In the genomic region with DNA sequence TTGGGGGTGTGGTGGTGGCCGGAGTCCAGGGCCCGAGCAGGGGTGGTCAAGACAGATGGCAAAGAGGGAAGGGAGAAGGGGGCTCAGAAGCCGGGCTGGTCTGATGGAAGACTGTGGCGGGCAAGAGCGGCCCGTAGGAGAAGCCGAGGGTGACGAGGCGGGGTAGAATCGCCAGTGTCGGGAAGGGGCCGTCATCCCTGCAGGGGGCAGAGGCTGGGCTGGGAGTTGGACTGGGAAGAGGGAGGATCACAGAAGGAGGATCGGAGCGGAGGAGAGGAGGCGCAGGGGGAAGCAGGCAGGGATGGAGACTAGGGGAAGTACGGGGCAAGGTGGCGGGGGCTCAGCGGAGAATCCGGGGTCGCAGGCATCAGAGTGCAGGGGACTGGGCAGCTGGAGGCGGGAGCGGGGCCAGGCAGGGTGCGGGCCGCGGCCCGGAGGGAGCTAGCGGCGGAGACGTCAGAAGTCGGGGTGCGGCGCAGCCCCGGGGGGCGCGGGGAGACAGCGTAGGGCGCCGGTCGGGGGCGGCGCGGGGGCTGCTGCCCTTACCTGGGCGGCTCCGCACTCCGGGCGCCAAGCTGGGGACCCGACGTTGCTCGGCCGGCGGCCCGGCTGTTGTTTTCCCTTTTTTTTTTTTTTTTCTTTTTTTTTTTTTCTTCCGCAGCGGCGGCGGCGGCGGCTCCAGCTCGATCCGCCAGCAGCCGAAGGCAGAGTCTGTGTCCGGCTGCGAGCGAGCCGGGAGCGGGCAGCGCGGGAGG, we compare ENCODE assay signal across 8 mouse cellular contexts. TPM values are rescaled to one million over a fixed set of nuclear protein-coding genes. Genes with fewer than 3 reads are reported as not detected.
DNase-seq lines count a peak whose midpoint lies in the region; ATAC-seq and TF ChIP-seq lines count a peak whose summit lies in the region.

A gene (minus strand): TSS at position 713 of the 755 bp plus-strand sequence.

- intact Hi-C loops in left cerebral cortex, postnatal 36 days (cut with DNase I): loop anchor here (1.0 to 5.0 kb wide), 7 partner anchors 47 to 617 kb away; no protein-coding TSS in a partner anchor

- peak; percentile 34 for DNase-seq in gastrocnemius, postnatal 10 days
- DNase-seq in gastrocnemius, adult 18-20 months (ENCODE audit: low spot score): no peak
- DNase-seq in ES-E14 (ENCODE audit: low read depth, low spot score): peak; percentile 26
- DNase-seq in embryo, embryonic 11 days: peak; percentile 51
- DNase-seq in heart, postnatal 0 days (ENCODE audit: low spot score): peak; percentile 30
- peak; percentile 22 to 44 for DNase-seq in left cerebral cortex, postnatal 36 days (ENCODE audit: low spot score in 2 of 2)
- peak; percentile 62 for DNase-seq in midbrain, embryonic 14.5 days
- DNase-seq in c-Kit-positive CD71-positive TER-119-positive erythroid progenitor cells, embryonic 14.5 days (ENCODE audit: low spot score): no peak

- peak within 1 kb of the TSS; percentile 78 to 87 for H3K4me3 ChIP-seq in ES-E14 (ENCODE audit: insufficient read depth in 1 of 2, low read depth in 1 of 2, low read length in 2 of 2, poor library complexity in 1 of 2, severe bottlenecking in 1 of 2)
- H3K4me3 ChIP-seq in heart, postnatal 0 days (ENCODE audit: low read depth, low read length): peak within 1 kb of the TSS; percentile 68
- H3K4me3 ChIP-seq in midbrain, embryonic 14.5 days (replicated peaks; ENCODE audit: low read depth, low read length): peak within 1 kb of the TSS; percentile 82

- no peak within 1 kb of the TSS for H3K27ac ChIP-seq in ES-E14 (ENCODE audit: insufficient read depth, low read depth, low read length, poor library complexity, severe bottlenecking)
- no peak within 1 kb of the TSS for H3K27ac ChIP-seq in heart, postnatal 0 days (ENCODE audit: low read depth)
- peak within 1 kb of the TSS; percentile 75 for H3K27ac ChIP-seq in midbrain, embryonic 14.5 days (replicated peaks; ENCODE audit: low read depth, low read length)

- TF ChIP-seq CTCF in heart, postnatal 0 days (IDR thresholded peaks at IDR 0.05; ENCODE audit: low read depth): no peak

- peak within 1 kb of the TSS; percentile 100 for H3K4me2 ChIP-seq in heart, postnatal 0 days (ENCODE audit: low read depth, low read length)
- H3K4me2 ChIP-seq in midbrain, embryonic 14.5 days (ENCODE audit: low read length): peak within 1 kb of the TSS; percentile 92

- in situ Hi-C loops in ES-E14 (cut with MboI; ENCODE audit: low sequenced_read_pairs in 2 of 2, unreplicated experiment in 2 of 2): loop anchor here (5.0 to 25.0 kb wide), 4 partner anchors 157 to 607 kb away; no protein-coding TSS in a partner anchor

- 1% methylated on average over 51 of the region's 68 CpGs for WGBS in heart, postnatal 0 days
- 1% methylated on average over 64 of the region's 68 CpGs for WGBS in midbrain, embryonic 14.5 days

- peaks cover 0 to 17% of the 10 kb centered on the region in 2 experiments; a peak in 3 of 4 replicates for H3K4me1 ChIP-seq in ES-E14 (ENCODE audit: control insufficient read depth in 2 of 2, insufficient read depth in 2 of 2, low read length in 2 of 2, poor library complexity in 1 of 2)
- H3K4me1 ChIP-seq in heart, postnatal 0 days (ENCODE audit: control insufficient read depth, insufficient read depth): peaks cover 5% of the 10 kb centered on the region; the same call in 1 of the 2 replicates
- H3K4me1 ChIP-seq in midbrain, embryonic 14.5 days (ENCODE audit: control insufficient read depth, insufficient read depth, low read length): peaks cover 14% of the 10 kb centered on the region

- peak; percentile 76 for ATAC-seq in heart, postnatal 0 days (ENCODE audit: insufficient read depth, low read depth)
- peak; percentile 90 for ATAC-seq in midbrain, embryonic 14.5 days (ENCODE audit: low FRiP score, low TSS enrichment)

- peak within 1 kb of the TSS; percentile 79 for H3K9ac ChIP-seq in ES-E14 (ENCODE audit: insufficient read depth, low read depth, low read length, poor library complexity, severe bottlenecking)
- no peak within 1 kb of the TSS; the same call in 1 of the 2 replicates for H3K9ac ChIP-seq in heart, postnatal 0 days (replicated peaks; ENCODE audit: low read depth, low read length)
- peak within 1 kb of the TSS; percentile 91 for H3K9ac ChIP-seq in midbrain, embryonic 14.5 days (replicated peaks; ENCODE audit: low read length)

- peaks cover 69% of the 10 kb centered on the region for H3K27me3 ChIP-seq in heart, postnatal 0 days (ENCODE audit: control insufficient read depth, insufficient read depth, low read length)
- no peaks in the 10 kb centered on the region for H3K27me3 ChIP-seq in midbrain, embryonic 14.5 days (ENCODE audit: control insufficient read depth, insufficient read depth, low read length)

- no peaks in the 10 kb centered on the region for H3K36me3 ChIP-seq in ES-E14 (ENCODE audit: control insufficient read depth, insufficient read depth, low read length, poor library complexity, severe bottlenecking)
- no peaks in the 10 kb centered on the region for H3K36me3 ChIP-seq in heart, postnatal 0 days (replicated peaks; ENCODE audit: control insufficient read depth, insufficient read depth, low read length)
- no peaks in the 10 kb centered on the region for H3K36me3 ChIP-seq in midbrain, embryonic 14.5 days (ENCODE audit: control insufficient read depth, insufficient read depth, low read length)

- no peaks in the 10 kb centered on the region for H3K9me3 ChIP-seq in ES-E14 (ENCODE audit: control insufficient read depth, insufficient read depth, low read depth, low read length)
- H3K9me3 ChIP-seq in heart, postnatal 0 days (replicated peaks; ENCODE audit: control insufficient read depth, low read length): no peaks in the 10 kb centered on the region
- H3K9me3 ChIP-seq in midbrain, embryonic 14.5 days (ENCODE audit: control insufficient read depth, low read length): no peaks in the 10 kb centered on the region

- no peak for TF ChIP-seq EP300 in heart, postnatal 0 days (IDR thresholded peaks at IDR 0.05; ENCODE audit: low read depth)

TF ChIP-seq in ES-E14, 5 proteins besides CTCF, POLR2A, EP300 and RAD21:
- TF ChIP-seq MAFK (IDR thresholded peaks at IDR 0.05; ENCODE audit: insufficient read depth, low read depth, low read length) (no peak), ZNF384 (IDR thresholded peaks at IDR 0.05; ENCODE audit: low read depth, low read length) (peak; percentile 92), CHD2 (IDR thresholded peaks at IDR 0.05; ENCODE audit: low read depth, low read length) (no peak), ZC3H11A (IDR thresholded peaks at IDR 0.05; ENCODE audit: borderline replicate concordance, low read depth, low read length) (no peak), HCFC1 (IDR thresholded peaks at IDR 0.05; ENCODE audit: borderline replicate concordance, insufficient read depth, low read length) (peak; percentile 6; the same call in 1 of the 2 replicates)

RNA-seq across cellular contexts. Expression of the gene that starts here (rescaled TPM):
- total RNA-seq in gastrocnemius, postnatal 10 days (2021): under 1 TPM; 0.52 to 0.56 TPM
- under 1 TPM in 1 of 2 experiments, not detected in 1; 0.12 TPM for total RNA-seq in gastrocnemius, adult 18-20 months (2021)
- 0.22 and 0.32 TPM in 2 replicates for total RNA-seq in ES-E14 (2012; rRNA removed)
- not detected in 2 replicates for total RNA-seq in heart, postnatal 0 days (2014; rRNA removed; ENCODE audit: low replicate concordance)
- polyA plus RNA-seq in heart, postnatal 0 days (2015; fragmentation: Nextera tagmentation; extraction: Ambion mirVana): 0.03 TPM in 2 replicates
- 10 to 100 TPM; 19.2 to 19.8 TPM for total RNA-seq in left cerebral cortex, postnatal 36 days (2021)
- polyA plus RNA-seq in midbrain, embryonic 14.5 days (2014; fragmentation: Nextera tagmentation; extraction: Ambion mirVana): 4.4 and 6.6 TPM in 2 replicates

Comparison
In these comparisons a context has a peak if more than half of its experiments do, and no peak if none do; other contexts are left out.
1. RNA of the gene that starts here (total RNA-seq): 19.2 to 19.8 TPM in left cerebral cortex, postnatal 36 days; 0.52 to 0.56 TPM in gastrocnemius, postnatal 10 days, 0.22 to 0.32 TPM in ES-E14, 0.12 TPM in gastrocnemius, adult 18-20 months and not detected in heart, postnatal 0 days; every median in the first group is over 10 times any median in the second.
2. Peak in DNase-seq in gastrocnemius, postnatal 10 days; RNA of the gene not detected or under 1 TPM.
3. Peak in DNase-seq, H3K4me3 ChIP-seq and H3K9ac ChIP-seq in ES-E14; RNA of the gene not detected or under 1 TPM.
4. Peak in DNase-seq, ATAC-seq, H3K4me3 ChIP-seq and H3K4me2 ChIP-seq in heart, postnatal 0 days; RNA of the gene not detected or under 1 TPM.
5. DNase-seq: peak in embryo, embryonic 11 days (single experiment), left cerebral cortex, postnatal 36 days (2 of 2) and midbrain, embryonic 14.5 days (single experiment); none in gastrocnemius, adult 18-20 months (single experiment) and c-Kit-positive CD71-positive TER-119-positive erythroid progenitor cells, embryonic 14.5 days (single experiment).
6. Peak in every context shown above with its lines, with median percentiles within 50 percentile points of each other: H3K4me3 ChIP-seq.